Mouse (Mus musculus) neural tube, embryonic 15.5 days (tissue): ENCODE results near the gene Prom1. TPM values are rescaled to one million over a fixed set of nuclear protein-coding genes. Genes with fewer than 3 reads are reported as not detected.

ENCODE experiments used
- ATAC-seq: fragments of 200-750 bp; cut with Nextera tagmentation; 2 replicates; pipeline ENCODE4 v1.8.0; 2017; ENCODE audit warnings: mild to moderate bottlenecking, moderate TSS enrichment, moderate library complexity; ENCODE audit not compliant: low FRiP score
- H3K27ac ChIP-seq: fragments of 300-500 bp; sonication (generic); replicated peaks from 2 replicates; pipeline ENCODE4 v1.5.1; 2015; ENCODE audit warnings: mild to moderate bottlenecking, inconsistent platforms
- H3K27me3 ChIP-seq: fragments of 300-500 bp; sonication (generic); replicated peaks from 2 replicates; pipeline ENCODE4 v1.6.1; 2015; ENCODE audit warnings: inconsistent platforms
- H3K36me3 ChIP-seq: fragments of 300-500 bp; sonication (generic); 2 replicates; pipeline ENCODE4 v1.6.1; 2015; ENCODE audit warnings: inconsistent platforms
- H3K4me1 ChIP-seq: fragments of 300-500 bp; sonication (generic); 2 replicates; pipeline ENCODE4 v1.6.1; 2015; ENCODE audit warnings: inconsistent platforms
- H3K4me2 ChIP-seq: fragments of 300-500 bp; sonication (generic); 2 replicates; pipeline ENCODE4 v1.6.1; 2015; ENCODE audit warnings: inconsistent platforms, mild to moderate bottlenecking, moderate library complexity
- H3K4me3 ChIP-seq: fragments of 300-500 bp; sonication (generic); replicated peaks from 2 replicates; pipeline ENCODE4 v1.5.1; 2015; ENCODE audit warnings: mild to moderate bottlenecking, inconsistent platforms
- H3K9ac ChIP-seq: fragments of 300-500 bp; sonication (generic); replicated peaks from 2 replicates; pipeline ENCODE4 v1.6.1; 2015; ENCODE audit warnings: mild to moderate bottlenecking, inconsistent platforms
- H3K9me3 ChIP-seq: fragments of 300-500 bp; sonication (generic); replicated peaks from 2 replicates; pipeline ENCODE4 v1.6.1; 2016; ENCODE audit warnings: inconsistent platforms
- WGBS: fragments of 180-500 bp; shearing (Covaris S2); methylation state at CpG from one replicate; pipeline ENCODE4 v1.1.7; 2015; ENCODE audit warnings: mixed read lengths; 5-methylcytosine and 5-hydroxymethylcytosine counted together
- polyA plus RNA-seq: library from polyadenylated mRNA; unstranded; fragments of >200 nt; fragmentation: Nextera tagmentation; extraction: Ambion mirVana; gene quantifications from 2 replicates; pipeline ENCODE4 v1.2.1, GENCODE M21; 2015

The Prom1 gene
- polyA plus RNA-seq, 1 experiment from 2014 or later = 23.2 TPM

DNA sequence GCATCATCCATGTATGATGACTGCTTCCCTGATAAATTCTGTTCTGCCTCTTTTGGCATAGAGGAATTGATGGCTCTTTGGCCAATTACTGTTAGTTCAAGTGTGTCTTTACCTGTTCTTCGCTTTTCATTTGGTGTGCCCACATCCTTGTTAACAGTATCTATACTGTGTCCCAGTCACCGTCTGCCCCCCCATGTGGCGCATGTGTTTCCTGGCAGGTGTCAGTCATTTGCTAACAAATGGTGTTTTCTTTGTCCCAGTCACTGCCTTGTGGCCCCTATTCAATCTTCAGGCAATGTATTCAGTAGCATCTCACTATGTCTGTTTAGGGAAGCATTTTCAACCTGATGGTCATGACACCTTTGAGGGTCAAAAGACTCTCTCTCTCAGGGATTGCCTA, 140.8 kb downstream of the Prom1 start:
- Histone ChIP-seq H3K36me3 (no peaks in the 10 kb centered on the region), H3K9ac (no peak overlapping the region), H3K9me3 (no peaks in the 10 kb centered on the region), H3K27me3 (no peaks in the 10 kb centered on the region), H3K4me3 (no peak overlapping the region), H3K4me2 (no peak overlapping the region), H3K27ac (no peak overlapping the region), H3K4me1 (no peaks in the 10 kb centered on the region)
- no peak for ATAC-seq
- 95% methylated on average over 3 of the region's 3 CpGs for WGBS

DNA sequence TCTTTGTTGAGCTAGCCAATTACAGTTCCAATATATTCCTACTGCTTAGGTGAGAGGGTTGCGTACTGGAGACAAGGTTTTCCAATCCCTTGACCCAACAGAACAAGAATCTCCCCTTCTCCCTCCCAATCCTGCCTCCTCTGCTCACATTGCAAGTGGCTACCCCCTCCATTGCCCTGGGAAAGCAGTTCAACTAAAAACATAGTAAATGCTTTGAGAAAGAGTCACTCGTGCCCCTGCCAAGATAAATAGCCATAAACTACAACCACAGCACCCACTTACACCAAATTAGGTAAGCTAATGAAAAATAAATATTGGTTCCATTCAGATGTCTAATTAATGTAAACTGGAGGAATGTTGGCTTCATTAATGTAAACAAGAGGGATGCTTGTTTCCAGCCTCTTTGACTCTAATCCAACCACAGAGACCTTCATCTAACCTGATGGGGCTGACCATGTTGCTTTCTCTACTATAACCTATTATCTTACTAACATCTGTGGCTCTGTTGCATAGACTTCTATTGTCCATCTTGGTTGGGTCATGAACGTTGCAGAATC, 141.9 kb downstream of the Prom1 start:
- Histone ChIP-seq H3K27me3 (no peaks in the 10 kb centered on the region), H3K36me3 (no peaks in the 10 kb centered on the region), H3K9me3 (no peaks in the 10 kb centered on the region), H3K4me3 (no peak overlapping the region), H3K4me2 (no peak overlapping the region), H3K27ac (no peak overlapping the region), H3K9ac (no peak overlapping the region), H3K4me1 (no peaks in the 10 kb centered on the region)
- no peak for ATAC-seq
- WGBS = 85% methylated on average over 3 of the region's 3 CpGs

DNA sequence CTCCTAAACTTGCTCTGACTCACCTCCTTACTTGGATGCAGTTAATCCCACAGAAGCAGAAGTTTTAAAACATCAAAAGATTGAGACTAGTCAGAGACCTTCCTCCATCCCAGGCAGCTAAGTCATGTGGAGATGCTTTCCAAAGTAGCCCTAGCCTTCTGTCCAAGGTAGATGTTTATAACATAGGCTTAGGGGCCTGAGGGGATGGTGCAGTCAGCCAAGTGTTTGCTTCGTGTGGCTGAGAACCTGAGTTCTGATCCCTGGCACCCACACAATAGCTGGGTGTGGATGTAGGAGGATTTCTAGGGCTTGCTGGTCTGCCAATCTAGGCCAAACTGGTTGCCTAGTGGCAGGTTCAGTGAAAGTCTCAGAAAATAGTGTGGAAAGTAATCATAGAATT, 148.6 kb downstream of the Prom1 start:
- no peak for ATAC-seq
- WGBS = 70% methylated on average over 1 of the region's 1 CpGs
- H3K4me1 ChIP-seq = peaks cover 7% of the 10 kb centered on the region
- H3K27me3 ChIP-seq = no peaks in the 10 kb centered on the region
- H3K9ac ChIP-seq = no peak overlapping the region
- H3K4me2 ChIP-seq = no peak overlapping the region
- H3K4me3 ChIP-seq = no peak overlapping the region
- no peaks in the 10 kb centered on the region for H3K36me3 ChIP-seq
- no peak overlapping the region for H3K27ac ChIP-seq
- no peaks in the 10 kb centered on the region for H3K9me3 ChIP-seq

DNA sequence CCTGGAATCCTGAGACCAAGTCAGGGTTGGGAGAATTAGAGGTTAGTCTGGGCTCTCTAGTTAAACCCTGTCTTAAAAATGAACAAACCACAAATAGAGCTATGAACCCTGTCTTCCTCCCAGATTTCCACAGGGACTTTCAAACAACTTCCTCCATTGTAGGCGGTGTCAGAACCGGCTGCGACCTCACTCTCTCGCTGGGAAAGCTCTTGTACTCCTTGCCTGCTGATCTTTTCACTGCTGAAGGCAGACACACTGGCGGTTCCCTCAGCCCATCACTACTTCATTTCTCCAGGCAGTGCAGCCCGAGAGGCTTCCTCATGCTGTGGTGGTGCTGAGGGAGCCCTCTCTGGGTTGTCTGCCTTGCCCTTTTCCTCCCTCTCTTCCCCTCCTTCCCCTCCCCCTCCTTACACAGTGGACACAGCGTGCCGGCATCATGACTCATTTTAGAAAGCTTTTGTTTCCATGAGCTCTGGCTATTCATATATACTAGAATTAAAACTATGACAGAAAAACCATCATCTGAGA, 153.0 kb downstream of the Prom1 start:
- 4% methylated on average over 8 of the region's 8 CpGs for WGBS
- Histone ChIP-seq H3K9ac (no peak overlapping the region), H3K4me2 (peak overlapping the region; percentile 82), H3K9me3 (no peaks in the 10 kb centered on the region), H3K4me3 (0 out of 2 replicates have a peak overlapping the region, but pooled peaks have one; percentile 38), H3K4me1 (peaks cover 17% of the 10 kb centered on the region), H3K36me3 (no peaks in the 10 kb centered on the region), H3K27me3 (no peaks in the 10 kb centered on the region), H3K27ac (no peak overlapping the region)
- ATAC-seq = peak; percentile 40; the same call in 1 of the 2 replicates

DNA sequence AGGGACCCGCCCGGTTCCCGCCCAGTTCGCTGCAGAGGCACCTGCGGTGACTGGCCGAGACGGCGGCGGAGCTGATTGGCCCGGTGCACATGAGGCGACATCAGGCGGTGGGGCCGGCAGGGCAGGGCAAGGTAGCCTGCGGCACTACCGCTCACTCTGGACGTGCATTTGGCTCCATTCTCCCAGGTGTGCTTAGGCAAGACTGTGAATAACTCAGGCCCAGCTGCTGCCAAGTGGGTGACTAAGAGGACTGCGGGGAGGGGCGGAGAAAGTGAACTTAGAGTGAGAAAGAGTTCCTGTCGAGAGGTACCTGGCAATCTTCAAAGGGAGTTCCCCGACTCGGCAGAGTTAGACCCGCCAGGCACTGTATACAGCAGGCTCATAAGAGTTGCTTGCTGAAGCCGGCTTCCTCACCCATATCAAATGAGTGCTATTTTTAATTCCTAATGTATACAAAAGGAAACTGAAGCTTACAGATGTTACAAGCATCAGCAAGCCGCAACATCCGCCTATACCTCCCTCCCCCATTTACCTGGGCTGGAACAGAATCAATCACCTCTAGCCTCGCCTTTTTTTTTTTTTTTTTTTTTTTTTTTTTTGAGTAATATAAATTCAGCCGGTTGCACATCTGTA, 153.6 kb downstream of the Prom1 start:
- Histone ChIP-seq H3K27me3 (no peaks in the 10 kb centered on the region), H3K4me2 (peak overlapping the region; percentile 82), H3K4me3 (peak overlapping the region; percentile 38), H3K9ac (no peak overlapping the region), H3K9me3 (no peaks in the 10 kb centered on the region), H3K4me1 (peaks cover 17% of the 10 kb centered on the region), H3K36me3 (no peaks in the 10 kb centered on the region), H3K27ac (no peak overlapping the region)
- peak; percentile 84 for ATAC-seq
- WGBS = 3% methylated on average over 27 of the region's 27 CpGs

DNA sequence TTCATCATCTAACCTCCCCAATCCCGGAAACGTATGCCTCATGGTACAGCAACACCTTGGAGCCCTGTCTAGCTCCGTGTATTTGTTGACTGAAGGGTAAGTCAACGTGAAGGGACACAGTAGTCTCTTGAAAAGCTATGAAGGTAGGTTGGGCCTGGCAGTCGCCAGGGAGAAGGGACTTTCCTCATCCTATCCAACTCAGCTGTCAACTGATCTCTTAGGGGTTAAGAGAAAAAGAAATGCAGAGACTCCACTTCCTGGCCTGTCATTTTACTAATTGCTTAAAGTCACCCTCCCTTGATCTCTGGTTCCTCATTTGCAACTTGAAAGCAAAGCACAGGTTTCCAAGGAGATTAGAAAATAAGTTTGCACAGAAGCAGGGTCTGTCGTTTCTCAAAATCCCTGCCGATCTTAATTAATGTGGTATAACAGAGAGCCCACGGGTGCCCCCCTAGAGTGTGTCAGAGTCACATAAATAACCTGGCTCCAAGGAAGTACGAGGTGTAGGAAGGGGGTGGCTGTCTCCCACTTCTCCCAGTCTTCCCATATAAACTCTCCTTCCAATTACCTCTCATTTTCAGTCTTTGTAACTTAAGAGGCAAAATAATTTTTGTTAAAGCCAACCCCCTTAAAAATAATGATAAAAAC, 154.4 kb downstream of the Prom1 start:
- Histone ChIP-seq H3K27me3 (no peaks in the 10 kb centered on the region), H3K36me3 (no peaks in the 10 kb centered on the region), H3K27ac (no peak overlapping the region), H3K9ac (no peak overlapping the region), H3K4me2 (peak overlapping the region; percentile 82), H3K4me3 (peak overlapping the region; percentile 38), H3K4me1 (peaks cover 17% of the 10 kb centered on the region), H3K9me3 (no peaks in the 10 kb centered on the region)
- no peak for ATAC-seq
- WGBS = 33% methylated on average over 9 of the region's 9 CpGs

Other genes starting within 250 kb of the Prom1 start
- gene Cd38, start 233.5 kb downstream of the Prom1 start, polyA plus RNA-seq = 3.1 and 4.0 TPM in 2 replicates
- gene Gm7879, start 188.9 kb downstream of the Prom1 start, polyA plus RNA-seq = 0.46 and 0.72 TPM in 2 replicates
- 6.9 and 16.0 TPM in 2 replicates for gene Fgfbp1, start 120.3 kb downstream of the Prom1 start, polyA plus RNA-seq
- gene Tapt1, start 124.6 kb upstream of the Prom1 start, polyA plus RNA-seq = 30.8 and 35.0 TPM in 2 replicates